Mouse (Mus musculus) forebrain, embryonic 11.5 days (tissue): ENCODE data around the gene 1700023F06Rik. TPM values are rescaled to one million over a fixed set of nuclear protein-coding genes. Genes with fewer than 3 reads are reported as not detected.

Experiments used
- ATAC-seq: fragments of 200-750 bp; cut with Nextera tagmentation; replicated peaks from 2 replicates; pipeline ENCODE4 v1.8.0; 2017; ENCODE audit warnings: moderate TSS enrichment; ENCODE audit not compliant: low FRiP score
- DNase-seq: peaks from one replicate; pipeline ENCODE4 v3.0.0-alpha.2; 2017; ENCODE audit warnings: low spot score
- H3K27ac ChIP-seq: fragments of 300-500 bp; sonication (generic); 2 replicates; pipeline ENCODE4 v1.5.1; 2014; ENCODE audit warnings: low read depth, low read length
- H3K27me3 ChIP-seq: fragments of 300-500 bp; sonication (generic); 2 replicates; pipeline ENCODE4 v1.6.1; 2014; ENCODE audit warnings: mild to moderate bottlenecking, low read length, mixed read lengths; ENCODE audit not compliant: control insufficient read depth, insufficient read depth
- H3K36me3 ChIP-seq: fragments of 300-500 bp; sonication (generic); 2 replicates; pipeline ENCODE4 v1.6.1; 2014; ENCODE audit warnings: mild to moderate bottlenecking, low read length, moderate library complexity, mixed read lengths; ENCODE audit not compliant: control insufficient read depth, insufficient read depth
- H3K4me1 ChIP-seq: fragments of 300-500 bp; sonication (generic); replicated peaks from 2 replicates; pipeline ENCODE4 v1.6.1; 2014; ENCODE audit warnings: low read length, mixed read lengths; ENCODE audit not compliant: control insufficient read depth, insufficient read depth
- H3K4me2 ChIP-seq: fragments of 300-500 bp; sonication (generic); 2 replicates; pipeline ENCODE4 v1.6.1; 2014; ENCODE audit warnings: low read depth, mild to moderate bottlenecking, low read length, moderate library complexity, mixed read lengths; ENCODE audit not compliant: severe bottlenecking
- H3K4me3 ChIP-seq: fragments of 300-500 bp; sonication (generic); 2 replicates; pipeline ENCODE4 v1.5.1; 2014; ENCODE audit warnings: low read depth, low read length
- H3K9ac ChIP-seq: fragments of 300-500 bp; sonication (generic); 2 replicates; pipeline ENCODE4 v1.6.1; 2014; ENCODE audit warnings: low read length
- H3K9me3 ChIP-seq: fragments of 300-500 bp; sonication (generic); 2 replicates; pipeline ENCODE4 v1.6.1; 2016; ENCODE audit warnings: low read length, mixed read lengths; ENCODE audit not compliant: control insufficient read depth
- WGBS: fragments of 180-500 bp; shearing (Covaris S2); extraction: QIAGEN DNeasy Blood & Tissue Kit; methylation state at CpG from one replicate; pipeline ENCODE4 v1.1.7; 2014; 5-methylcytosine and 5-hydroxymethylcytosine counted together
- polyA plus RNA-seq: library from polyadenylated mRNA; unstranded; fragments of >200 nt; fragmentation: Nextera tagmentation; extraction: Ambion mirVana; gene quantifications from 2 replicates; pipeline ENCODE4 v1.2.1, GENCODE M21; 2014

Gene 1700023F06Rik
- polyA plus RNA-seq, 1 experiment from 2014 or later: 0.23 TPM

DNA sequence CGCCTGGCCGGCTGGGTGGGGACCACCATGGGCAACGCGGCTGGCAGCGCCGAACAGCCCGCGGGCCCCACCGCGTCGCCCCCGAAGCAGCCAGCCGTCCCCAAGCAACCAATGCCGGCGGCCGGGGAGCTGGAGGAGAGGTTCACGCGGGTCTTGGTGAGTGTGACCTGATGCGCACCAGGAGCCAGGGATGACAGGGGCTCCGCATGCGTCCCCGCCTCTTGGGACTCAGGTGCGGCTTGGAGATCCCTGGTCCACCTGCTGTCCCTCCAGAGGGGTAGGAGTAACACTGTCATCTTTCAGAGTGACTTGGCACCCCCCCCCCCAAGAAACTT lies 37.1 kb downstream of the 1700023F06Rik start:
- peak overlapping the region; percentile 58 for H3K4me3 ChIP-seq
- 0 out of 2 replicates have a peak, but pooled peaks have one; percentile 15 for ATAC-seq
- H3K27ac ChIP-seq: no peak overlapping the region
- peaks cover 6% of the 10 kb centered on the region; the same call in 1 of the 2 replicates for H3K4me1 ChIP-seq
- under 1% methylated on average over 23 of the region's 23 CpGs for WGBS
- H3K9me3 ChIP-seq: no peaks in the 10 kb centered on the region
- H3K4me2 ChIP-seq: peak overlapping the region; percentile 94
- H3K36me3 ChIP-seq: no peaks in the 10 kb centered on the region
- peak overlapping the region; percentile 48 for H3K9ac ChIP-seq
- peaks cover 39% of the 10 kb centered on the region for H3K27me3 ChIP-seq
- DNase-seq: no peak

DNA sequence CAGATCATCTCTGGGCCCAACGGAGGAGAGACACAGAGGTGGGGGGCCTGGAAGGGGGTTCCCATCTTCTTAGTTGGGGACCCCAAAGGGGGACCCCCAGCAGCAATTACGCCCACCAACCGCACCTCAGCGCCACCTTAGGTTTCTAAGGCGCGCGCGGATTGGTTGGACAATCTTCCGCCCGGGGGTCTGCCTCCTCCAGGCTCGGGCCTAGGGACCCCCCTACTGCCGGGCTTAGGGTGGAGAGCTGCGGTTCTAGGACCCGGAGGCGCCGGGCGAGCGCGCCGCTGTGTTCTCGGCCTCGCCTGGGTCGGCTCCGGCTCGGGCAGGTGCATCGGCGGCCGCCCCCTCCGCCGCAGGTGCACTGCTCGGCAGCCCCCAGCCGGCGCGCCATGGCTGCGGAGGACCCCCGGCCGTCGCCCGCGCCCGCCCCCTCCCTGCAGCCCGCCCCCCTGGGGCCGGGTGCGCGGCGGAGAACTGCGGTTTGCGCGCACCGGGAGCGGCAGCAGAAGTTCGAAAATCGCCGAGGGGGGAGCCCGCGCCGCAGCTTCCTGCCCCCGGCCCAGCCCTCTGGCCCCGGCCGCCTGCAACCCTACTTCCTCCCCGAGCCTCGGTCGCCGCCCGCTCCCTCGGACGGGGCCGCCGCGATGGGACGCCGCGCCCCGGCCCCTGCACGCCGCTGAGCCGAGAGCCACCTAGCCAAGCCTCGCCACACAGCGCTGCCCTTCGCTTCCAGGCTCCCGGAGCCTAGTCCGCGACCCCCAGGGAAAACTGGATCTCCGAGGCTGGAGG lies 37.7 kb downstream of the 1700023F06Rik start, which contains the start of gene Fmnl1:
Fmnl1 (plus strand) TSS at position 614 of the 792 bp plus-strand sequence.
- peaks cover 39% of the 10 kb centered on the region for H3K27me3 ChIP-seq
- DNase-seq: peak; percentile 64
- under 1% methylated on average over 50 of the region's 84 CpGs for WGBS
- peak within 1 kb of the TSS; percentile 48 for H3K9ac ChIP-seq
- ATAC-seq: 0 out of 2 replicates have a peak, but pooled peaks have one; percentile 53
- no peaks in the 10 kb centered on the region for H3K36me3 ChIP-seq
- H3K4me1 ChIP-seq: peaks cover 6% of the 10 kb centered on the region; the same call in 1 of the 2 replicates
- no peaks in the 10 kb centered on the region for H3K9me3 ChIP-seq
- H3K4me2 ChIP-seq: peak within 1 kb of the TSS; percentile 94
- H3K27ac ChIP-seq: no peak within 1 kb of the TSS
- peak within 1 kb of the TSS; percentile 58 for H3K4me3 ChIP-seq

DNA sequence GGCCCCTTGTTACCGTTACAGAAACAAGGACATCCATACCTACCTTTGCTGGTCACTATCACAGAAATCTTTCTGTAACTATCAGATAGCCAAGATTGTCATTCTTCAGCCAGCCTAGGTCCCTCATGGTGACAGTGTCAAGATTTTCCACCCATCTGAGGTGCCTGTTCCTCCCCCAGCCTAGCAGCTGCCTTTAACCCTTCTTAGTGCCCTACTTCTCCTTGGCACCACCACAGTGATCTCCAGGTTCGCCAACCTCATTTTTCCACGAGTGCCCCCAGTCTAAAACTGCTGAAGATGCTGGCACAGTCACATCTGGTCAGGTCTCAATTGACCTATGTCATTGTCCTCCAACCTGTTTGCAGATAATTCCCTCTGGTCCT lies 38.3 kb downstream of the 1700023F06Rik start:
- peaks cover 6% of the 10 kb centered on the region; the same call in 1 of the 2 replicates for H3K4me1 ChIP-seq
- H3K27ac ChIP-seq: no peak overlapping the region
- peak overlapping the region; percentile 58 for H3K4me3 ChIP-seq
- ATAC-seq (no peak), DNase-seq (no peak)
- peaks cover 39% of the 10 kb centered on the region for H3K27me3 ChIP-seq
- peak overlapping the region; percentile 94 for H3K4me2 ChIP-seq
- no peak overlapping the region for H3K9ac ChIP-seq
- H3K9me3 ChIP-seq: no peaks in the 10 kb centered on the region
- WGBS: 49% methylated on average over 3 of the region's 3 CpGs
- H3K36me3 ChIP-seq: no peaks in the 10 kb centered on the region

DNA sequence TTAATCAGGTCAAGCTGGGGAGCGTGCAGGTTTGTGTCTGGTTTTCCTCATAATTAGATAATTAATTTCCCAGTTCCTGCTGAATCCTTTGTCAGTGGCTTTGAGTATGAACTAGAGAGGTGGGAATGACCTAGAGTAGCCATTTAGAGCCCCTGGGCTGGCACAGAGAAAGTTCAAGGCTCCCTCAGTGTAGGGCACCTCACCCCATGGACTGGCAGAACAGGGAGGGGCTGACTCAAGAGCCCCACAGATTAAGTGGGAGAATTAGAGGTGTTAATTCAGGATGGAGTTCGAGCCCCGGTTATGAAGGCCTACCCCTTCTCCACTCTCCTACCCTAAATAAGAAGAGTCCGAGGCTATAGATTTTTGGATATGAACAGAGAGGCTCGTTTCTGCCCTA lies 38.7 kb downstream of the 1700023F06Rik start:
- H3K9ac ChIP-seq: no peak overlapping the region
- 83% methylated on average over 5 of the region's 5 CpGs for WGBS
- peaks cover 6% of the 10 kb centered on the region; the same call in 1 of the 2 replicates for H3K4me1 ChIP-seq
- no peaks in the 10 kb centered on the region for H3K9me3 ChIP-seq
- no peak for DNase-seq
- no peak overlapping the region for H3K4me3 ChIP-seq
- H3K36me3 ChIP-seq: no peaks in the 10 kb centered on the region
- peaks cover 39% of the 10 kb centered on the region for H3K27me3 ChIP-seq
- ATAC-seq: no peak
- no peak overlapping the region for H3K4me2 ChIP-seq
- H3K27ac ChIP-seq: no peak overlapping the region

DNA sequence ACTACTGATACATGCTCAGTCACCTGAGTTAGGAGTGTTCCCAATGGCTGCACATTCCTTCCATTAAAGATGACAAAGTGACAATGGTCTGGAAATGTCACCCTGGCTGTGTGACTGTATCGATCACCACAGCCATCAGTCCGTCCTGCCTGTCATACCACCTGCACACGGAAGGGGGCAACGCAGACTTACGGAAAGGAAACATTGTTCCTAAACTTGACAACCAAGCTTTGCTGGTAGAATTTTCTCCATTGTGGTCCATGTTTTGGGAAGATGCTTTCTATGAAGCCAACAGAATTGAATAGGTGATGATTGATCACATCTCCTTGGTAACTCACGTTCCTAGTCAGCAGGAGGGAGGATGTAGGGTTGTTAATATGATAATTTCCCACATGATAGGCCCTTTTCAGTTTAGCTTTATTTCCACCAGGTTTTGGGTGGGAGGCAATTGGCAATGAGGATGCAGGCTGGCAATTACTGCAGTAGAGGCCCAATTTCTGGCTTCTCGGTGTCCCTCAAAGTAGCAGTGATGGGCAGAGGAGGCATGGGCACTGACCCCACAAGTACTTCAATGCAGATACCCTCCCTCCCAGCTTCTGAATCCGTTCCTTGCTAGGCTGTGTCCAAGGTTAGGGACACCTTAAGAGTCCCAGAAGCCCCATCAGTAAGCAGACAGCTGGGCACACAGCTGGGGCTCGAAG lies 39.5 kb downstream of the 1700023F06Rik start:
- ATAC-seq: no peak
- WGBS: 27% methylated on average over 9 of the region's 9 CpGs
- H3K27ac ChIP-seq: no peak overlapping the region
- no peaks in the 10 kb centered on the region for H3K36me3 ChIP-seq
- H3K9ac ChIP-seq: no peak overlapping the region
- H3K4me2 ChIP-seq: no peak overlapping the region
- peaks cover 6% of the 10 kb centered on the region; the same call in 1 of the 2 replicates for H3K4me1 ChIP-seq
- H3K27me3 ChIP-seq: peaks cover 39% of the 10 kb centered on the region
- H3K4me3 ChIP-seq: no peak overlapping the region
- DNase-seq: no peak
- H3K9me3 ChIP-seq: no peaks in the 10 kb centered on the region

DNA sequence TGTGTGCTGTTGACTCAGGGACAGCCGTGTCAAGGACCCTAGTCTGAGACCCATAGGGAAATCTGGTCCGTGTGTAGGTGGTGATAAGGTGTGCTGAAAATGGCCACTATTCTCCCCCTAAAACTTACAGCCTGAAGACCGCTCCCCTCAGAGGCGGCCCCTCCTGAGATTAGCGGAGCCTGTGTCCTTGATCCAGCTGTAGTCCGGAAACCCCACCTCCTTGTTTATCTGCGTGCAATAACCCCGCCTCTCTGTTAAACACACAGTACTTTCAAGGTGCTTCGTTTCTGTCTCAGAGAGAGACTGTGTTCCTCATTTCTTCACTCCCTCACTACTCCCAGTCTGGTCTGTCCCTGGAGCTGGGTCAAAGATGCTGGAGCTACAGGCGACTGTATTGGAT lies 44.0 kb downstream of the 1700023F06Rik start:
- no peaks in the 10 kb centered on the region for H3K9me3 ChIP-seq
- H3K4me2 ChIP-seq: no peak overlapping the region
- ATAC-seq (no peak), DNase-seq (peak; percentile 33)
- no peak overlapping the region for H3K4me3 ChIP-seq
- H3K4me1 ChIP-seq: no peaks in the 10 kb centered on the region
- peaks cover 4% of the 10 kb centered on the region; the same call in 1 of the 2 replicates for H3K27me3 ChIP-seq
- H3K9ac ChIP-seq: no peak overlapping the region
- H3K27ac ChIP-seq: no peak overlapping the region
- H3K36me3 ChIP-seq: no peaks in the 10 kb centered on the region
- 30% methylated on average over 10 of the region's 10 CpGs for WGBS

DNA sequence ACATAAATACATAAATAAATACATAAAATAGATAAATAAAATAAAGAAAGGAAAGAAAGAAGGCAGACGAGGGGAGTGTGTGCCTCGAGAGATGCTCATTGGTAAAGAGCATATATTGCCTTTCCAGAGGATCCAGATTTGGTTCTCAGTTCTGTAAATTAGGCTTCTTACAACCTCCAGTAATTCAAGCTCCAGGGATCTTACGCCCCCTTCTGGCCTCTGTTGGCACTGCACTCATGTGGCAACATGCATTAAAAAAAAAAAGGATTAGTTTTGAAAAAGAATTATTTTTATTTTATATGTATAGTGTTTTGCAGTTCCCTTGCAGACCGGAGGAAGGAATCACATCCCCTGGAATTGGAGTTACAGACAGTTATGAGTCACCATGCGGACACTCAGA lies 46.2 kb downstream of the 1700023F06Rik start:
- no peak overlapping the region for H3K4me2 ChIP-seq
- no peaks in the 10 kb centered on the region for H3K4me1 ChIP-seq
- H3K27ac ChIP-seq: no peak overlapping the region
- no peak overlapping the region for H3K4me3 ChIP-seq
- ATAC-seq: no peak
- no peaks in the 10 kb centered on the region for H3K27me3 ChIP-seq
- peak; percentile 49 for DNase-seq
- no peaks in the 10 kb centered on the region for H3K36me3 ChIP-seq
- H3K9me3 ChIP-seq: no peaks in the 10 kb centered on the region
- WGBS: 89% methylated on average over 5 of the region's 5 CpGs
- H3K9ac ChIP-seq: no peak overlapping the region

DNA sequence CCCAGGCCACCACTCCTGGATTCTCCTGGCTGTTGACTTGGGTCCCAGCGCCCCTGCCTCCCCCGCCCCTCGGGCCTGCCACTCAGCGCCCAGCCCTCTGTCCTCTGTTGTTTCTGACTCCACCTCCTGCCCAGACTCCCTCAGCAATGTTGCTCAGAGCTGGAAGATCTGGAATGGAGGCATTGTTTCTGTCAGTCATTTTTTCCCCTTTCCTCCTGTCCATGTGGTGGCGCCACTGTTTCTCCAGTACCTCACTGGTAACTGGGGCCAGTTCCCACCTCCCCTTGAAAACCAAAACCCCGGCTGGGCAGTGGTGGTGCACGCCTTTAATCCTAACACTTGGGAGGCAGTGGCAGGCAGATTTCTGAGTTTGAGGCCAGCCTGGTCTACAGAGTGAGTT lies 46.9 kb downstream of the 1700023F06Rik start:
- Histone ChIP-seq H3K27ac (no peak overlapping the region), H3K4me2 (no peak overlapping the region), H3K36me3 (no peaks in the 10 kb centered on the region), H3K9me3 (no peaks in the 10 kb centered on the region), H3K4me1 (no peaks in the 10 kb centered on the region), H3K9ac (no peak overlapping the region), H3K27me3 (no peaks in the 10 kb centered on the region), H3K4me3 (no peak overlapping the region)
- DNase-seq: peak; percentile 49
- ATAC-seq: no peak
- 79% methylated on average over 7 of the region's 7 CpGs for WGBS
